Mouse (Mus musculus) neutrophil, adult 5-6 weeks (primary cell): ENCODE results near the gene Cd207. TPM values are rescaled to one million over a fixed set of nuclear protein-coding genes. Genes with fewer than 3 reads are reported as not detected.

Experiments used
- total RNA-seq: library from RNA; stranded (forward); fragments of 200-1000 nt; gene quantifications from 2 replicates; pipeline ENCODE4 v1.2.3, GENCODE M21; 2017

Cd207 gene
- total RNA-seq, 1 experiment from 2014 or later, result not detected

Other genes with a start within 250 kb of the Cd207 start
- 37.2 and 39.9 TPM in 2 replicates for gene Tet3, start 218.8 kb downstream of the Cd207 start, total RNA-seq
- 46.1 and 46.7 TPM in 2 replicates for gene Dguok, start 170.9 kb downstream of the Cd207 start, total RNA-seq
- gene Actg2, start 141.6 kb downstream of the Cd207 start, total RNA-seq, result not detected in 2 replicates
- gene Stambp, start 105.1 kb downstream of the Cd207 start, total RNA-seq, result 3.8 and 4.8 TPM in 2 replicates
- not detected in 2 replicates for gene Clec4f, start 21.7 kb downstream of the Cd207 start, total RNA-seq
- not detected in 2 replicates for gene Vax2, start 33.4 kb upstream of the Cd207 start, total RNA-seq
- gene Atp6v1b1, start 65.1 kb upstream of the Cd207 start, total RNA-seq, result not detected in 2 replicates
- not detected in 2 replicates for gene Ankrd53, start 84.8 kb upstream of the Cd207 start, total RNA-seq
- gene Tex261, start 98.0 kb upstream of the Cd207 start, total RNA-seq, result 30.7 and 34.7 TPM in 2 replicates
- 18.2 and 18.4 TPM in 2 replicates for gene Nagk, start 117.1 kb upstream of the Cd207 start, total RNA-seq
- 26.9 and 27.5 TPM in 2 replicates for gene Paip2b, start 153.9 kb upstream of the Cd207 start, total RNA-seq
- gene Zfp638, start 189.3 kb upstream of the Cd207 start, total RNA-seq, result 283 and 343 TPM in 2 replicates